Mouse (Mus musculus): ENCODE measurements at regions not wholly inside any gene's neighbourhood (a gene's known extent, or its start where the extent isn't known, plus 50 kb on each side); places are given as distances from the start of the nearest gene placed in this dataset.

DNA sequence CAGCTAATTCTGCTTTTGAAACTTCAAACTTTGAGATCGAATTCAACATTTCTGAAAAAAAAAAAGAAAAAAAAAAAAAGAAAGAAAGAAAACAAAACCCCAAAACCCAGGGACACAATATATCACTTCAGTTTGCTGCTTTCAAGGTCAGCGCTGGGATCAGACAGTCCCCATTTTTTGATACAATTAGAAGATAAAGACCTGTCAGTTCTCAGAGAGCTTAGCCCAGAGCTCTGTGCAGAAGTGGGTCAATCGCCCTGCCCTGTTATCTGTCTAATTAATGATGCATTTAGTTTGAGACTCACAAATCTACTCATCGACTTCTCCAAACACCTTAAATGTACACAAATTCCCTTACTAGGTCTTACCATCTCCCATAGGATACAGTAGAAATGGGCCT lies 249.2 kb downstream of the Ptprc start:
- TF ChIP-seq POLR2A (IDR thresholded peaks at IDR 0.05; ENCODE audit: insufficient read depth, low read depth, low read length) (no peak), EP300 (IDR thresholded peaks at IDR 0.05; ENCODE audit: insufficient read depth, low read depth, low read length) (no peak)
